Mouse (Mus musculus) CD4-positive, CD25-positive, alpha-beta regulatory T cell (primary cell): ENCODE data around the gene Gm20843. TPM values are rescaled to one million over a fixed set of nuclear protein-coding genes. Genes with fewer than 3 reads are reported as not detected.

Experiments used
- polyA plus RNA-seq: library from polyadenylated mRNA; unstranded; fragments of 100-300 nt; shearing (Covaris generic); gene quantifications from one replicate; pipeline ENCODE4 v1.2.1, GENCODE M21; 2017

Gm20843 gene
- polyA plus RNA-seq: not detected

GRCm38 (mm10) chrY:72247018-72247417 is at the start of gene Gm20843:
Gm20843 (minus strand) TSS chrY:72247118.

